Mouse (Mus musculus) Muller cell, postnatal 12 days (primary cell): ENCODE results near the gene Sytl1.

Experiments used
- DNase-seq: peaks from one replicate; pipeline ENCODE4 v3.0.0-alpha.2; 2015; ENCODE audit errors: inconsistent ontology term

The Sytl1 gene

GRCm38 (mm10) chr4:133278482-133278881 lies 15.6 kb upstream of the Sytl1 start:
- no peak for DNase-seq

- DNase-seq = no peak
Observed at GRCm38 (mm10) chr4:133278067-133278466, 15.2 kb upstream of the Sytl1 start.

- DNase-seq = peak; percentile 97
Observed at GRCm38 (mm10) chr4:133277104-133278026, 14.5 kb upstream of the Sytl1 start, which contains the start of gene Tmem222. Tmem222 (minus strand) TSS chr4:133277792.

- DNase-seq = no peak
Observed at GRCm38 (mm10) chr4:133270929-133271328, 8.0 kb upstream of the Sytl1 start.

GRCm38 (mm10) chr4:133269596-133269995 lies 6.7 kb upstream of the Sytl1 start:
- DNase-seq = no peak

GRCm38 (mm10) chr4:133268931-133269330 lies 6.0 kb upstream of the Sytl1 start:
- no peak for DNase-seq

GRCm38 (mm10) chr4:133266248-133266880 lies 3.5 kb upstream of the Sytl1 start:
- no peak for DNase-seq

- no peak for DNase-seq
Observed at GRCm38 (mm10) chr4:133265759-133266158, 2.8 kb upstream of the Sytl1 start.

- no peak for DNase-seq
Observed at GRCm38 (mm10) chr4:133265297-133265696, 2.4 kb upstream of the Sytl1 start.

GRCm38 (mm10) chr4:133264559-133264958 lies 1.6 kb upstream of the Sytl1 start:
- DNase-seq = no peak

- no peak for DNase-seq
Observed at GRCm38 (mm10) chr4:133263756-133264155, 843 bp upstream of the Sytl1 start.

- no peak for DNase-seq
Observed at GRCm38 (mm10) chr4:133262375-133262765, 543 bp downstream of the Sytl1 start.

GRCm38 (mm10) chr4:133261641-133262374 lies 1.1 kb downstream of the Sytl1 start:
- DNase-seq = no peak

GRCm38 (mm10) chr4:133257798-133258408 lies 5.0 kb downstream of the Sytl1 start:
- no peak for DNase-seq

- no peak for DNase-seq
Observed at GRCm38 (mm10) chr4:133257230-133257629, 5.7 kb downstream of the Sytl1 start.

GRCm38 (mm10) chr4:133256820-133257219 lies 6.1 kb downstream of the Sytl1 start:
- no peak for DNase-seq

GRCm38 (mm10) chr4:133255392-133255791 lies 7.5 kb downstream of the Sytl1 start:
- DNase-seq = no peak

GRCm38 (mm10) chr4:133253412-133253811 lies 9.5 kb downstream of the Sytl1 start:
- DNase-seq = no peak

- peak; percentile 15 for DNase-seq
Observed at GRCm38 (mm10) chr4:133252089-133252488, 10.8 kb downstream of the Sytl1 start.

- peak; percentile 39 for DNase-seq
Observed at GRCm38 (mm10) chr4:133251214-133251613, 11.7 kb downstream of the Sytl1 start.

GRCm38 (mm10) chr4:133250609-133251008 lies 12.3 kb downstream of the Sytl1 start:
- DNase-seq = peak; percentile 61
